Mouse (Mus musculus): ENCODE measurements around the gene Ogfod2. TPM values are rescaled to one million over a fixed set of nuclear protein-coding genes. Genes with fewer than 3 reads are reported as not detected.

The Ogfod2 gene
- polyA plus RNA-seq, 1 experiment from 2014 or later = 29.4 TPM

DNA sequence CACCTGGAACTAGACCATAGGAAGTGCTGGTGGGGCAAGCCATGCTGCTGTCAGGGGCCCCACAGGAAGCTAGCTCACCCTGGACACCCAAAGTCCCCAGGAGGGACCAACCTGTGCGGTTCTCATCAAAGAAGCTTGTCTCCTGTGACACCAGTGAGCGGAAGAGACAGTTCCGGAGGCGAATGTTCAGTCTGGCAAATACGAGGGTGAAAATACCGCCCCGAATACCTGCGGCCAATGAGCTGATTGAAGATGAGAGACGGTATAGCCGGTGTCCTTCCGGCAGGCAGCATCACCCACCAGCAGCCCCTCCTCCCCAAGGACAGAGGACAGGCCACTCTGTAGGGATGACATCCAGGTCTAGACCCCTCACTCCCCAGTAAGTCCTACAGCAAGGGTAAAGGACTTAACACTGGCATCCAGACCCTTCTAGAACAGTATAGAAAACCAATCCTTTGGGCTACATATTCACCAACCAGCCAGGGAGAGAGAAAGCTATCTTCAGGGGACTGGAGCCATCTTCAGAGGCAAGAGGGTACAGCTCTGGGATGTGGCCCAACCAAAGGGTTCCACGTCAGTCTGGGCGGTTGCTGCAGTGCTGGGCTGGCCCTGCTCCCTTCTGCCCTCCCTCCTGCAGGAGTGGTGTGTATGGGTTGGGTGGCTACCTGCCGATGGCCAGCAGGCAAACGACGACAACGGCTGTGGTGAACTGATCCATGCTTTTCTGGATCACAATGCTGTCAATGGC is 29.0 kb upstream of the Ogfod2 start:
- Histone ChIP-seq H3K9ac (peak overlapping the region; percentile 29; the same call in 1 of the 2 replicates), H3K27me3 (0 out of 2 replicates have a peak, but pooled peaks cover 6% of the 10 kb centered on the region), H3K36me3 (no peaks in the 10 kb centered on the region), H3K27ac (no peak overlapping the region), H3K4me3 (no peak overlapping the region), H3K4me1 (replicated peaks) (peaks cover 22% of the 10 kb centered on the region), H3K4me2 (no peak overlapping the region), H3K9me3 (no peaks in the 10 kb centered on the region)
- no peak for ATAC-seq (ENCODE audit: low FRiP score)
- WGBS = 93% methylated on average over 17 of the region's 17 CpGs

DNA sequence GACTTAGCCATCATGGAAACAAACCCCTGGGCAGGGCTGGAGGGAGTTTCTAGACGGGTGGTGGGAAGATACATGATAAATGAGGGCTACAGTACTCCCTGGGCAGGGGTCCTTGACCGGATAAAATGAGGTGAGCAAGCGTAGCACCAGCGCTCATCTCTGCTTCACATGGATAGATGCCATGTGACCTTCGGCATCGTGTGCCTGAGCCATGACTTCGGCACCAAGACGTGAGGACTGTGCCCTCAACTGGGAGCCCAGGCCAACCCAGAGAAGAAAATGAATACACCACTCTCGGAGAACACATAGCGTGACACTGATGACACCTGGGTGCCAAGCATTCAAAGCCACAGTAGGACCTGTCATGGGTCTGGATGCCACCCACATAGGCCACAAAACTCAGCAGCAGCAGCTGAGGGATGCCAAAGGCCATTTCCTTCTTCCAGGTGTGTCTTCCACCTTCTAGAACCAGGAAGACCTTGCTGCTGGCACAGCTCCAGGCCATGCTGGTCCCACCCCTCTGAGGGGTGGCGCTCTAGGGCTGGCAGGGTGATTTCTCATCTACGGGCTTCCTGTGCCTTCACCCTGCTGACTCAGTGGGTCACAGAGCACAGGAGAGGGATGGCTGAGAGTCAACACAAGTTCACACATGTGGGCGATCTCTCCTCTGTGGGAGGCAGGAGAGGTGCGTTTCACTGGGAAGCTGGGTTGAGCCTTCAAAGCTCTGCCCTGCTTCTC is 28.1 kb upstream of the Ogfod2 start:
- no peaks in the 10 kb centered on the region; the same call in 1 of the 2 replicates for H3K36me3 ChIP-seq
- H3K27ac ChIP-seq = no peak overlapping the region
- no peak overlapping the region for H3K4me3 ChIP-seq
- peaks cover 13% of the 10 kb centered on the region for H3K4me1 ChIP-seq (replicated peaks)
- H3K9ac ChIP-seq = no peak overlapping the region
- H3K27me3 ChIP-seq = 0 out of 2 replicates have a peak, but pooled peaks cover 6% of the 10 kb centered on the region
- H3K4me2 ChIP-seq = no peak overlapping the region
- 83% methylated on average over 14 of the region's 14 CpGs for WGBS
- H3K9me3 ChIP-seq = no peaks in the 10 kb centered on the region
- ATAC-seq (ENCODE audit: low FRiP score) = no peak

DNA sequence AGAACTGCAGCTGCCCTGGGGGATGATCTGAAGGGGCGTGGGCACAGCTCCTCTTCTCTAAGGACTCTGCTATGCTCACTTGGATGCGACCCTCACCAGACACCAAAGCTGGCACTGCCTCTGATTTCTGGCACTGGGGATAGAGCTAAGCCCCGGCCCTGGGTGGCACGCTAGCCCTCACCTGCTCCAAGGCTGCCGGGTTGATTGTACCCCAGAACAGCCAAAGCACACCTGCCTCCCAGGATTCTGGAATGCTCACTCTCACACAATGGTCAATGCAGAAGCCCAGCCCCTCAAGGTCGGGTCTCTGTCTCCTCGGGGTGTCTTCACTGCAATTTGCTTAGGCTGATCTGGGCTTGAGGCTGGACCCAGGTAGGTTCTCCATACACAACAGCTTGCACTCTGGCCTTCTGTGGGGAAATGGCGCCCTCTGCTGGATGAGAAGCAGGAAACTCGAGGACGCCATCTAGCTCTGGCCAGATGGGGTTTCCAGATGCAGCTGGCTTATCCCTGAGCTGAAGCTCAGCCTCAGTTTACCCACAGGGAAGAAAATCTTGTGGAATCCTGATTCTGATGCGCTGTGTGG is 27.4 kb upstream of the Ogfod2 start:
- WGBS = 42% methylated on average over 11 of the region's 11 CpGs
- Histone ChIP-seq H3K9ac (no peak overlapping the region), H3K36me3 (no peaks in the 10 kb centered on the region; the same call in 1 of the 2 replicates), H3K27me3 (0 out of 2 replicates have a peak, but pooled peaks cover 6% of the 10 kb centered on the region), H3K4me1 (replicated peaks) (peaks cover 7% of the 10 kb centered on the region; the same call in 1 of the 2 replicates), H3K4me2 (no peak overlapping the region), H3K4me3 (no peak overlapping the region), H3K27ac (no peak overlapping the region), H3K9me3 (no peaks in the 10 kb centered on the region)
- ATAC-seq (ENCODE audit: low FRiP score) = peak; percentile 46

DNA sequence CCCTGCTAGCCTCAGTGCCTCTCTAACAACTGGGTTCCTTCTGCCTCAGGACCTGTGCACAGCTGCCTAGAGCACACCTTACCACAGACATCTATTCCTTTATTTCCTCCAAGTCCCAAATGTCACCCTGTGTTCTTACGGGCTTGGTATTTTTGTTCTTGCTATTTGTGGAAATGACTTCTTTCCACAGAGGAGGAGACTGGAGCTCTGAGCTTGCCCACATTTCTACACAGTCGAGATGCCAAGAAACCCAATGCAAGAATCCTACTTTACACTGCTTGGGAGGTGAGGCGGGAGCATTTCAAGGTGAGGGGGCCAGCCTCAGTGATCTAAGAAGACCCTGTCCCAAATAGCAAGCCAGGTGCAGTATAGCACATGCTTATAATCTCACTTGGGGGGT is 26.6 kb upstream of the Ogfod2 start:
- no peak overlapping the region for H3K9ac ChIP-seq
- no peaks in the 10 kb centered on the region for H3K9me3 ChIP-seq
- no peak overlapping the region for H3K4me3 ChIP-seq
- no peak for ATAC-seq (ENCODE audit: low FRiP score)
- H3K36me3 ChIP-seq = no peaks in the 10 kb centered on the region; the same call in 1 of the 2 replicates
- 86% methylated on average over 3 of the region's 3 CpGs for WGBS
- 0 out of 2 replicates have a peak, but pooled peaks cover 6% of the 10 kb centered on the region for H3K27me3 ChIP-seq
- no peak overlapping the region for H3K27ac ChIP-seq
- H3K4me2 ChIP-seq = no peak overlapping the region
- 0 out of 2 replicates have a peak, but pooled peaks cover 3% of the 10 kb centered on the region for H3K4me1 ChIP-seq (replicated peaks)

DNA sequence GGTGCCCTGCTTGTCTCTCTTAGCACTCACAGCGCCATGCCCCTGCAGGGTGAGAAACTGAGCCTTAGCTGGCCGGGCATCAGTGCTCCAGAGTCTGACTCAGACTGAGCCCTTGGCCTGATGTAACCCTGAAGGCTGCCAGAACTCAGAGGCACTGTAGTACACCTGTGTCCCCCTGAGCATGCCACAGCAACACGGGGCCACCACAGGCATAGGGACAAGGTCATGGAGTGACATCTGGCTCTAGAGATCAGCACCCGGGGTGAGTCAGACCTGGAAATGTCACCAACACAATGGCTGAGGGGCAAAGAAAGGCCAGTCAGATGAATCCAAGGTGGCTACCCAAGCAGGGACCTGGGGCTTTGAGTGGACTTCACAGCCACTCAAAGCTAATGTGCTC is 25.2 kb upstream of the Ogfod2 start:
- Histone ChIP-seq H3K9me3 (no peaks in the 10 kb centered on the region), H3K9ac (no peak overlapping the region), H3K4me1 (replicated peaks) (0 out of 2 replicates have a peak, but pooled peaks cover 3% of the 10 kb centered on the region), H3K4me2 (no peak overlapping the region), H3K27ac (no peak overlapping the region), H3K27me3 (0 out of 2 replicates have a peak, but pooled peaks cover 8% of the 10 kb centered on the region), H3K36me3 (no peaks in the 10 kb centered on the region; the same call in 1 of the 2 replicates), H3K4me3 (no peak overlapping the region)
- WGBS = 87% methylated on average over 4 of the region's 4 CpGs
- ATAC-seq (ENCODE audit: low FRiP score) = no peak

DNA sequence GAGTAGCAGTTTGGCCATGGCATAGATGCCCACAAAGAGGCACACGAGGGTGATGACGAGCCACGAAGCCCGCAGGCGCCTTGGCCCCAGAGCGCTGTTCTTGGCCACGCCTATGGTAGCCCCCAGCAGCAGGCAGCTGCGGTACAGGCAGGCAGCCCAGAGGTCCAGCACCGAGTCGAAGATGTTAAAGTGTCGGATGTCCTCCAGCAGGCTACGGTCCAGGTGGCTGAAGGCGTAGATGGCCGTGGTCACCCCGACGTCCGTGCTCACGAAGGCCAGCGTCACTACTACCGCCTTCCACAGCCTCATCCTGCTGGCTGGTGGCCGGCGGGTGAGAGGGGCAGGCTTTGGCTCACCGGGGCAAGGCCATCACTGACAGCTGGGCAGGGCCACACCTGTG is 22.2 kb upstream of the Ogfod2 start:
- no peaks in the 10 kb centered on the region; the same call in 1 of the 2 replicates for H3K36me3 ChIP-seq
- no peak overlapping the region for H3K27ac ChIP-seq
- H3K4me3 ChIP-seq = no peak overlapping the region
- 92% methylated on average over 23 of the region's 23 CpGs for WGBS
- H3K4me2 ChIP-seq = no peak overlapping the region
- ATAC-seq (ENCODE audit: low FRiP score) = no peak
- H3K27me3 ChIP-seq = peaks cover 29% of the 10 kb centered on the region
- H3K9ac ChIP-seq = no peak overlapping the region
- 0 out of 2 replicates have a peak, but pooled peaks cover 6% of the 10 kb centered on the region for H3K4me1 ChIP-seq (replicated peaks)
- H3K9me3 ChIP-seq = no peaks in the 10 kb centered on the region

DNA sequence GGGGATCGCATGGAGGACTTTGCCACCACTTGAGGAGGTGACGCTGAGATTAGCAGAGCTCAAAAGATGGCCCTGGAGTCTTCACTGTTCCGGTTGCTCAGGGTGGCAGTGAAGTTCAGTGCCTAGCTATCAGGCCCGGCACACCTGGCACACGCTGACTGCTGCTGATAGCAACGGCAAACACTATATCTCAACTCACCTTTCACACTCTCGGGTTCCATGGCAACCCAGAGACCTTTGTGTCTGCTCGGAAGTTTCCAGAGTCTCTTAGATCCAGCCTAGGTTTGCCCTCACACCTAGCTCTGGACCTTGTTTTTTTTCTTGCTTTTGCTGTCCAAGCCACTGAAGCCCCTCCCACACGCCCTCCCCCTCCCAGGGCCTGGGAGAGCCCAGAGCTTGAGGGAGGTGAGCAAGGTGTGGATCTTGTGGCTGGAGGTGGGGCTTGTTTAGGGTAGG is 20.1 kb upstream of the Ogfod2 start:
- no peaks in the 10 kb centered on the region; the same call in 1 of the 2 replicates for H3K36me3 ChIP-seq
- H3K4me1 ChIP-seq (replicated peaks) = peaks cover 17% of the 10 kb centered on the region
- H3K4me2 ChIP-seq = no peak overlapping the region
- H3K9ac ChIP-seq = no peak overlapping the region
- ATAC-seq (ENCODE audit: low FRiP score) = no peak
- no peak overlapping the region for H3K27ac ChIP-seq
- H3K9me3 ChIP-seq = no peaks in the 10 kb centered on the region
- peaks cover 39% of the 10 kb centered on the region for H3K27me3 ChIP-seq
- H3K4me3 ChIP-seq = no peak overlapping the region
- WGBS = 69% methylated on average over 9 of the region's 9 CpGs

DNA sequence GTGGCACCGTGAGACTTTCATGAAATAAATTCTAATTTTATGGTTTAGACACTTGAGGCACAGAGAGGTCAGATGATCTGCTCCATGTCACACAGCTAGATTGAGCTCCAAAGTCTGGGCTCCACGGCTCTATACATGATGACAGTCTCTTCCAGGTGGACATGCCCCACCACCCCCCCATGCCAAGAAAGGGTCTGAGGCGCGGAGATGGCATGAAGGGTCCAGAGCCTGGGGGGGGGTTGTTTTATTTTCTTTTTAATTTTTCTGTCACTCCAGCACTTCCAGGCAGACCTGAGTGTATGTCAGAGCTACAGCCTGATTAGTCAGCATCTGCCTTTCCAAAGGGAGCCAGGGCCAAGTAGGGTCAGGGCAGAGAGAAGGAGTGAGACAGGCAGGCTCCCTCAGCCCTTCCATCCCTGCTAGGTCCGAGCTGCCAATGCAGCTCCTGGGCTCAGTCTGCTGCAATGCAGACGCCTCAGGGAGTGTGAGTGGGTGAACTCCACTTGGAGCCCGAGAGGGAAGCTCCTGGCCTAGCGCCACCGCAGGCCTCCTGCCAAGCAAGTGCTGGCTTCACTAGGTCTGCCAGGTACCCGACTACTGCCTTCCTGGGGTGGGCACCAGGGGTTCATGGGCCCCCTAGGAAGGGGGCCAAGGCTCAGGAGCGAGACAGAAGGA is 18.8 kb upstream of the Ogfod2 start:
- H3K4me2 ChIP-seq = no peak overlapping the region
- H3K36me3 ChIP-seq = no peaks in the 10 kb centered on the region; the same call in 1 of the 2 replicates
- WGBS = 78% methylated on average over 11 of the region's 11 CpGs
- H3K27ac ChIP-seq = no peak overlapping the region
- H3K4me1 ChIP-seq (replicated peaks) = peaks cover 17% of the 10 kb centered on the region
- no peak overlapping the region for H3K4me3 ChIP-seq
- 0 out of 2 replicates have a peak overlapping the region, but pooled peaks have one; percentile 29 for H3K9ac ChIP-seq
- H3K27me3 ChIP-seq = peaks cover 39% of the 10 kb centered on the region
- H3K9me3 ChIP-seq = no peaks in the 10 kb centered on the region
- no peak for ATAC-seq (ENCODE audit: low FRiP score)

DNA sequence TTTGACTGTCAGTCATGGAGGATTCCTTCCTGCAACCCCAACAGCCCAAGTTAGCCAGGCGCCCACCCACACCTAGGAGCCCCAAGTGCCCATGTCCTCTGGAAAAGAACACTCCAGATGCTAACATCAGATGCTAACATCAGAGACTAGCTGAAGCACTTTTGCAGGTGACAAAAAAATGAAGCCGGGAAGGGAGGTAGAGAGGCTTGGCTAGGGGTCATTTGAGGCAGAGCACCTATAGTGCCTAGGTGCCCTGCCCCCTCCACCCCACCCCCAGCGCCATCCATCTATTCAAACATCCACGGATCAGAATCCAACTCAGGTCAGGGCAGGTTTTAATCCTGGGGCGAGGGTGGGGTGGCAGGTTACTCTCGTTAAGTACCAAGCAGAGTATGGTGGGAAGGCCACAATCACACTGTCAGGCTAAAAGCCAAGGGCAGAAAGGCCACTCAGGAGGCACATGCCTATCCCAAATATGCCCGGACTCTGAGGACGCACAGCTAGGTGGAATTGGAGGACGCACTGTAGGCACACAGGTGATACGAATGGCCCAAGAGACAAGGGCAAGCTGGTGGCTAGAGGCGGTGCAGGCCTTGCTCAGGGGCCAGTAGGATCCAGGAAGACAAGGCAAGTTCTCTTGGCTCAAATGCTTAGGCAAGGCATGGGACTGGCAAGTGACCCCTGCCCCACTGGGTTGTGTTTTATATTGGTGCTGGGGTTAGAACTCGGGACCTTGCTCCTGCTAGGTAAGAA is 18.1 kb upstream of the Ogfod2 start:
- Histone ChIP-seq H3K27me3 (peaks cover 40% of the 10 kb centered on the region), H3K9me3 (no peaks in the 10 kb centered on the region), H3K36me3 (no peaks in the 10 kb centered on the region), H3K4me1 (replicated peaks) (peaks cover 17% of the 10 kb centered on the region), H3K9ac (peak overlapping the region; percentile 29; the same call in 1 of the 2 replicates), H3K27ac (no peak overlapping the region), H3K4me2 (no peak overlapping the region), H3K4me3 (no peak overlapping the region)
- WGBS = 87% methylated on average over 12 of the region's 12 CpGs
- ATAC-seq (ENCODE audit: low FRiP score) = no peak

DNA sequence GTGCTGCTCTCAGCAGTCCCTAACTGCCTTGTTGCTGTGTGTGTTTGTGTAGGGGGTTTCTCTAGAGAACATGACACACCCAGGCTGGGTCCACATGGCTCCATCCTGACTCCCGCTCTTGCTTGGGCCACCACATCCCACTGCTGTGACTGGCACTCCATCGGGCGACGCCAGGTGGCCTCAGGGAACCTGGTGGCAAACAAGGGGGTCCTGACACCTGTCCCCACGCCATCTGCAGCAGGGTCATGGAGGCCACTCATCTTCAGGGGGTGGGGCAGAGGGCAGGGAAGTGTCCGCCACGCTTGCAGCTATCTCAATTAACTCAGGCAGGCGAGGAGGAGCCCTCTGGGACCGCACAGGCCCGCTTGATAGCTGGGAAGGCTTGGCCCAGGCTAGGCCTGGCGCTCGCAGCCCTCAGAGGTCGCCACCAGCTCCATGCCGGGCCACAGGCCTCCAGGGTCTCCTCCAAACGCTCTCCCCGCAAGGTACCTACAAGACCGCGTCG is 17.0 kb upstream of the Ogfod2 start:
- Histone ChIP-seq H3K9ac (peak overlapping the region; percentile 73), H3K27ac (no peak overlapping the region), H3K9me3 (no peaks in the 10 kb centered on the region), H3K4me2 (peak overlapping the region; percentile 65), H3K4me1 (replicated peaks) (peaks cover 17% of the 10 kb centered on the region), H3K36me3 (no peaks in the 10 kb centered on the region), H3K4me3 (peak overlapping the region; percentile 47), H3K27me3 (peaks cover 45% of the 10 kb centered on the region)
- 12% methylated on average over 19 of the region's 19 CpGs for WGBS
- ATAC-seq (ENCODE audit: low FRiP score) = peak; percentile 70

Data from hindbrain, embryonic 13.5 days (tissue).